11 mouse cellular contexts compared by ENCODE assay signal in genomic region chr11:70649185-70649734, GRCm38 (mm10). TPM values are rescaled to one million over a fixed set of nuclear protein-coding genes. Genes with fewer than 3 reads are reported as not detected.
A peak's percentile ranks its signal among the peaks of the same experiment; 100 is the strongest.
DNase-seq lines count a peak whose midpoint lies in the region; ATAC-seq and TF ChIP-seq lines count a peak whose summit lies in the region.
"Had no signal": no experiment of that assay in that cellular context is flagged by ENCODE, and none has a peak within 500 bp of the region (broad histone marks: within the 10 kb centered on the region; RNA-seq: fewer than 3 reads in every experiment).

No protein-coding gene starts in this region.

- WGBS in heart, embryonic 14.5 days, result 80% methylated on average over 8 of the region's 8 CpGs
- 84% methylated on average over 8 of the region's 8 CpGs for WGBS in thymus, adult 2 months
- 80% methylated on average over 8 of the region's 8 CpGs for WGBS in limb, embryonic 11.5 days
- WGBS in stomach, postnatal 0 days, result 75% methylated on average over 8 of the region's 8 CpGs

- H3K4me3 ChIP-seq in heart, embryonic 14.5 days (ENCODE audit: control insufficient read depth in 1 of 2, insufficient read depth in 1 of 2, low read depth in 1 of 2, low read length in 2 of 2), result no peak overlapping the region
- peak overlapping the region; percentile 12; the same call in 1 of the 2 replicates for H3K4me3 ChIP-seq in thymus, adult 2 months (ENCODE audit: control insufficient read depth, insufficient read depth, low read length)
- no peak overlapping the region for H3K4me3 ChIP-seq in limb, embryonic 11.5 days (ENCODE audit: low read depth, low read length)
- no peak overlapping the region for H3K4me3 ChIP-seq in stomach, postnatal 0 days (ENCODE audit: low read depth, low read length)

- H3K9me3 ChIP-seq in heart, embryonic 14.5 days (ENCODE audit: control insufficient read depth, low read length), result no peaks in the 10 kb centered on the region
- H3K9me3 ChIP-seq in limb, embryonic 11.5 days (ENCODE audit: control insufficient read depth, low read length), result no peaks in the 10 kb centered on the region
- H3K9me3 ChIP-seq in stomach, postnatal 0 days (ENCODE audit: control insufficient read depth, low read length), result no peaks in the 10 kb centered on the region

- no peak for TF ChIP-seq CTCF in thymus, adult 2 months (IDR thresholded peaks at IDR 0.05; ENCODE audit: borderline replicate concordance, control insufficient read depth, extremely low read depth, insufficient read depth, low read length, poor library complexity)
- TF ChIP-seq CTCF in stomach, postnatal 0 days (IDR thresholded peaks at IDR 0.05; ENCODE audit: low read depth), result no peak

- intact Hi-C loops in heart, postnatal 36 days (cut with DNase I), result loop anchor here (10.0 kb wide), 1 partner anchor 414 kb away; the partner anchor contains the start of genes 0610010K14Rik, Gm21988 and Rnasek

- ATAC-seq in heart, embryonic 14.5 days (ENCODE audit: insufficient number of reproducible peaks, insufficient read depth, low FRiP score, low read depth), result no peak
- no peak for ATAC-seq in limb, embryonic 11.5 days (ENCODE audit: insufficient number of reproducible peaks, low FRiP score, low TSS enrichment, low read depth)
- no peak for ATAC-seq in stomach, postnatal 0 days (ENCODE audit: low FRiP score, low TSS enrichment)

- H3K9ac ChIP-seq in heart, embryonic 14.5 days (ENCODE audit: low read length), result no peak overlapping the region
- no peak overlapping the region; the same call in 1 of the 2 replicates for H3K9ac ChIP-seq in limb, embryonic 11.5 days (ENCODE audit: low read length)
- no peak overlapping the region for H3K9ac ChIP-seq in stomach, postnatal 0 days (ENCODE audit: low read length)

- no peaks in the 10 kb centered on the region for H3K27me3 ChIP-seq in heart, embryonic 14.5 days (ENCODE audit: control insufficient read depth, insufficient read depth, low read length)
- no peaks in the 10 kb centered on the region for H3K27me3 ChIP-seq in thymus, adult 2 months (ENCODE audit: control insufficient read depth, insufficient read depth, low read length)
- no peaks in the 10 kb centered on the region for H3K27me3 ChIP-seq in limb, embryonic 11.5 days (ENCODE audit: control insufficient read depth, insufficient read depth, low read length)
- no peaks in the 10 kb centered on the region for H3K27me3 ChIP-seq in stomach, postnatal 0 days (ENCODE audit: control insufficient read depth, insufficient read depth, low read length)

- peak overlapping the region; percentile 99; the same call in 1 of the 2 replicates for H3K4me2 ChIP-seq in heart, embryonic 14.5 days (ENCODE audit: low read length)
- H3K4me2 ChIP-seq in limb, embryonic 11.5 days (ENCODE audit: low read depth, severe bottlenecking), result peak overlapping the region; percentile 90; the same call in 1 of the 2 replicates
- no peak overlapping the region for H3K4me2 ChIP-seq in stomach, postnatal 0 days (replicated peaks; ENCODE audit: low read depth)

- DNase-seq in heart, postnatal 36 days, result no peak
- peak; percentile 18 for DNase-seq in thymus, adult 2 months
- no peak for DNase-seq in thymus, postnatal 14 days
- DNase-seq in limb, embryonic 11.5 days (ENCODE audit: low spot score), result no peak
- no peak for DNase-seq in stomach, postnatal 0 days (ENCODE audit: low spot score)
- no peak for DNase-seq in frontal cortex, postnatal 25 days (ENCODE audit: low spot score in 2 of 2)
- DNase-seq in right cerebral cortex, adult 2 months (ENCODE audit: low spot score in 2 of 2), result no peak
- DNase-seq: spleen, adult 18-20 months had no signal

- no peak for TF ChIP-seq EP300 in stomach, postnatal 0 days (optimal IDR thresholded peaks at IDR 0.05)

- H3K4me1 ChIP-seq in heart, embryonic 14.5 days (ENCODE audit: control insufficient read depth in 2 of 2, insufficient read depth in 2 of 2, low read length in 2 of 2), result peaks cover 20 to 54% of the 10 kb centered on the region in 2 experiments
- H3K4me1 ChIP-seq in thymus, adult 2 months (replicated peaks; ENCODE audit: control insufficient read depth, insufficient read depth, low read length), result peaks cover 41% of the 10 kb centered on the region
- peaks cover 32% of the 10 kb centered on the region for H3K4me1 ChIP-seq in limb, embryonic 11.5 days (ENCODE audit: control insufficient read depth, insufficient read depth, low read length)
- peaks cover 3% of the 10 kb centered on the region for H3K4me1 ChIP-seq in stomach, postnatal 0 days (replicated peaks; ENCODE audit: control insufficient read depth, insufficient read depth)

- peaks cover 66% of the 10 kb centered on the region for H3K36me3 ChIP-seq in heart, embryonic 14.5 days (ENCODE audit: control insufficient read depth, insufficient read depth, low read length)
- peaks cover 44% of the 10 kb centered on the region for H3K36me3 ChIP-seq in thymus, adult 2 months (ENCODE audit: control insufficient read depth, insufficient read depth, low read length)
- peaks cover 36% of the 10 kb centered on the region for H3K36me3 ChIP-seq in limb, embryonic 11.5 days (ENCODE audit: control insufficient read depth, insufficient read depth, low read length)
- H3K36me3 ChIP-seq in stomach, postnatal 0 days (ENCODE audit: control insufficient read depth, insufficient read depth, low read length), result peaks cover 22% of the 10 kb centered on the region

- H3K27ac ChIP-seq in heart, embryonic 14.5 days (replicated peaks in 1 of 2; ENCODE audit: control insufficient read depth in 1 of 2, insufficient read depth in 1 of 2, low read depth in 2 of 2, low read length in 2 of 2), result no peak overlapping the region
- peak overlapping the region; percentile 58 for H3K27ac ChIP-seq in thymus, adult 2 months (ENCODE audit: control insufficient read depth, insufficient read depth, low read length)
- H3K27ac ChIP-seq in limb, embryonic 11.5 days (replicated peaks; ENCODE audit: low read depth, low read length), result no peak overlapping the region
- peak overlapping the region; percentile 79; the same call in 1 of the 2 replicates for H3K27ac ChIP-seq in stomach, postnatal 0 days (replicated peaks)

- no peak for TF ChIP-seq POLR2A in thymus, adult 2 months (IDR thresholded peaks at IDR 0.05; ENCODE audit: control insufficient read depth, extremely low read depth, insufficient read depth, low read length, poor library complexity)

RNA-seq across cellular contexts. Expression of gene Slc25a11, which starts 2.0 kb away (rescaled TPM):
- polyA plus RNA-seq in heart, embryonic 14.5 days (2014; fragmentation: Nextera tagmentation; extraction: Ambion mirVana), result 290 and 303 TPM in 2 replicates
- 100 to 1,000 TPM; 570 to 607 TPM for total RNA-seq in heart, postnatal 36 days (2021)
- 132 and 162 TPM in 2 replicates for polyA plus RNA-seq in thymus, adult 2 months (2012; rRNA removed)
- 141 and 148 TPM in 2 replicates for polyA plus RNA-seq in limb, embryonic 11.5 days (2014; fragmentation: Nextera tagmentation; extraction: Ambion mirVana)
- polyA plus RNA-seq in stomach, postnatal 0 days (2015; fragmentation: Nextera tagmentation; extraction: Ambion mirVana), result 120 and 121 TPM in 2 replicates

RNA-seq across cellular contexts. Expression of gene Rnf167, which starts 2.2 kb away (rescaled TPM):
- polyA plus RNA-seq in heart, embryonic 14.5 days (2014; fragmentation: Nextera tagmentation; extraction: Ambion mirVana), result 73.2 and 75.9 TPM in 2 replicates
- total RNA-seq in heart, postnatal 36 days (2021), result 10 to 100 TPM; 52.5 to 57.9 TPM
- 285 and 346 TPM in 2 replicates for polyA plus RNA-seq in thymus, adult 2 months (2012; rRNA removed)
- polyA plus RNA-seq in limb, embryonic 11.5 days (2014; fragmentation: Nextera tagmentation; extraction: Ambion mirVana), result 89.5 and 99.1 TPM in 2 replicates
- polyA plus RNA-seq in stomach, postnatal 0 days (2015; fragmentation: Nextera tagmentation; extraction: Ambion mirVana), result 62.8 and 70.5 TPM in 2 replicates

RNA-seq across cellular contexts. Expression of gene Pfn1, which starts 5.2 kb away (rescaled TPM):
- 1,353 and 1,384 TPM in 2 replicates for polyA plus RNA-seq in heart, embryonic 14.5 days (2014; fragmentation: Nextera tagmentation; extraction: Ambion mirVana)
- total RNA-seq in heart, postnatal 36 days (2021), result 100 to 1,000 TPM; 283 to 296 TPM
- polyA plus RNA-seq in thymus, adult 2 months (2012; rRNA removed), result 3,213 and 4,498 TPM in 2 replicates
- 2,040 and 2,092 TPM in 2 replicates for polyA plus RNA-seq in limb, embryonic 11.5 days (2014; fragmentation: Nextera tagmentation; extraction: Ambion mirVana)
- 1,446 and 1,550 TPM in 2 replicates for polyA plus RNA-seq in stomach, postnatal 0 days (2015; fragmentation: Nextera tagmentation; extraction: Ambion mirVana)

RNA-seq across cellular contexts. Expression of gene Eno3, which starts 7.7 kb away (rescaled TPM):
- 468 and 495 TPM in 2 replicates for polyA plus RNA-seq in heart, embryonic 14.5 days (2014; fragmentation: Nextera tagmentation; extraction: Ambion mirVana)
- 1,000 to 10,000 TPM; 1,887 to 1,957 TPM for total RNA-seq in heart, postnatal 36 days (2021)
- 25.3 and 75.8 TPM in 2 replicates for polyA plus RNA-seq in thymus, adult 2 months (2012; rRNA removed)
- 49.4 and 53.3 TPM in 2 replicates for polyA plus RNA-seq in limb, embryonic 11.5 days (2014; fragmentation: Nextera tagmentation; extraction: Ambion mirVana)
- polyA plus RNA-seq in stomach, postnatal 0 days (2015; fragmentation: Nextera tagmentation; extraction: Ambion mirVana), result 9.6 and 10.8 TPM in 2 replicates

RNA-seq across cellular contexts. Expression of gene Gp1ba, which starts 10.3 kb away (rescaled TPM):
- polyA plus RNA-seq in heart, embryonic 14.5 days (2014; fragmentation: Nextera tagmentation; extraction: Ambion mirVana), result 0.74 and 1.2 TPM in 2 replicates
- under 1 TPM; 0.16 to 0.17 TPM for total RNA-seq in heart, postnatal 36 days (2021)
- polyA plus RNA-seq in thymus, adult 2 months (2012; rRNA removed), result 0.04 TPM in 2 replicates
- polyA plus RNA-seq in limb, embryonic 11.5 days (2014; fragmentation: Nextera tagmentation; extraction: Ambion mirVana), result 1.2 and 1.3 TPM in 2 replicates
- 0.06 and 0.07 TPM in 2 replicates for polyA plus RNA-seq in stomach, postnatal 0 days (2015; fragmentation: Nextera tagmentation; extraction: Ambion mirVana)
- total RNA-seq: granulocyte monocyte progenitor cell, adult 5-6 weeks had no signal
- polyA plus RNA-seq: cerebellum, adult 2 months had no signal

Comparison
In these comparisons a context has a peak if more than half of its experiments do, and no peak if none do; other contexts are left out.
1. H3K27ac ChIP-seq: peak in thymus, adult 2 months (single experiment) and stomach, postnatal 0 days (single experiment); none in heart, embryonic 14.5 days (0 of 2) and limb, embryonic 11.5 days (single experiment).